Mouse (Mus musculus): ENCODE data around the gene Nr4a1.

DNA sequence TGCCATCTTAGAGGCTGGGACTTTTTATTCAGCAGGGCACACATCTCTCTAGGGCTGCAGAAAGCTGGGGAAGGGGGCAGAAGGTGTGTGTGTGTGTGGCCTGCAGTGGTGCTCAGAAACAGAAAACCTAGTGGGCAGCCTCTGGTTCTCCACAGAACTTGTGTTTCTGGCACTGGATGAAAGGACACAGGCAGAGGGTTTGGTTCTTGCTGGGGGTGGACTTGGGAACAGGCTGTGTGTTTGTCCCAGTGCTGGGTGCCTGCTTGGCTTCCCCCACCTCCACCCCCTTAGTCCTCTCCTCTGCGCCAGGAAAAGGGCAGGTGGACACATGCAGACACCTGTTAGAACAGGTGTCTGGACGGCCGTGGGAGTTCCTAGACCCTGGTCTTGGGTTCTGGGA is 17.0 kb downstream of the Nr4a1 start:
- no peak for TF ChIP-seq USF1 (IDR thresholded peaks at IDR 0.05; ENCODE audit: low read depth, low read length)
- no peak for TF ChIP-seq CTCF (conservative IDR thresholded peaks at IDR 0.05 in 1 of 2, IDR thresholded peaks at IDR 0.05 in 1 of 2; ENCODE audit: low read depth in 2 of 2, low read length in 2 of 2)
- no peak for TF ChIP-seq POLR2A (IDR thresholded peaks at IDR 0.05; ENCODE audit: low read depth, low read length)

All from CH12.LX (cell line).